Mouse (Mus musculus) midbrain, postnatal 0 days (tissue): ENCODE measurements at regions not wholly inside any gene's neighbourhood (a gene's known extent, or its start where the extent isn't known, plus 50 kb on each side); places are given as distances from the start of the nearest gene placed in this dataset.
A peak's percentile ranks its signal among the peaks of the same experiment; 100 is the strongest.

Source experiments
- ATAC-seq: fragments of 200-750 bp; cut with Nextera tagmentation; 2 replicates; pipeline ENCODE4 v1.8.0; 2017; ENCODE audit warnings: moderate number of reproducible peaks, mild to moderate bottlenecking, moderate TSS enrichment, moderate library complexity; ENCODE audit not compliant: low FRiP score
- DNase-seq: peaks from one replicate; pipeline ENCODE4 v3.0.0-alpha.2; 2015; ENCODE audit warnings: low spot score
- H3K27ac ChIP-seq: fragments of 300-500 bp; sonication (generic); 2 replicates; pipeline ENCODE4 v1.5.1; 2014; ENCODE audit warnings: low read depth, mild to moderate bottlenecking, low read length, mixed read lengths
- H3K27me3 ChIP-seq: fragments of 300-500 bp; sonication (generic); 2 replicates; pipeline ENCODE4 v1.6.1; 2014; ENCODE audit warnings: low read length, control low read depth, mixed read lengths; ENCODE audit not compliant: insufficient read depth
- H3K36me3 ChIP-seq: fragments of 300-500 bp; sonication (generic); 2 replicates; pipeline ENCODE4 v1.6.1; 2014; ENCODE audit warnings: low read length, control low read depth, mixed read lengths; ENCODE audit not compliant: insufficient read depth
- H3K4me1 ChIP-seq: fragments of 300-500 bp; sonication (generic); 2 replicates; pipeline ENCODE4 v1.6.1; 2014; ENCODE audit warnings: mild to moderate bottlenecking, control low read depth, antibody characterized with exemption, low read length, mixed read lengths; ENCODE audit not compliant: insufficient read depth
- H3K4me2 ChIP-seq: fragments of 300-500 bp; sonication (generic); 2 replicates; pipeline ENCODE4 v1.6.1; 2014; ENCODE audit warnings: low read depth, mild to moderate bottlenecking, low read length, mixed read lengths; ENCODE audit not compliant: poor library complexity, severe bottlenecking
- H3K4me3 ChIP-seq: fragments of 300-500 bp; sonication (generic); 2 replicates; pipeline ENCODE4 v1.5.1; 2014; ENCODE audit warnings: low read depth, mild to moderate bottlenecking, low read length, moderate library complexity
- H3K9ac ChIP-seq: fragments of 300-500 bp; sonication (generic); replicated peaks from 2 replicates; pipeline ENCODE4 v1.6.1; 2014; ENCODE audit warnings: mild to moderate bottlenecking, low read length, moderate library complexity, mixed read lengths; ENCODE audit not compliant: poor library complexity, severe bottlenecking
- H3K9me3 ChIP-seq: fragments of 300-500 bp; sonication (generic); 2 replicates; pipeline ENCODE4 v1.6.1; 2016; ENCODE audit warnings: low read length, control low read depth
- CTCF ChIP-seq: IDR thresholded peaks from 2 replicates; pipeline ENCODE4 v1.5.1; 2016; ENCODE audit warnings: antibody characterized with exemption, mild to moderate bottlenecking
- WGBS: fragments of 180-500 bp; shearing (Covaris S2); extraction: QIAGEN DNeasy Blood & Tissue Kit; methylation state at CpG from one replicate; pipeline ENCODE4 v1.1.7; 2014; 5-methylcytosine and 5-hydroxymethylcytosine counted together

GRCm38 (mm10) chr11:79815156-79815555, 147.0 kb downstream of the Utp6 start:
- H3K36me3 ChIP-seq, result no peaks in the 10 kb centered on the region
- no peak for ATAC-seq
- WGBS, result 87% methylated on average over 3 of the region's 3 CpGs
- no peaks in the 10 kb centered on the region for H3K27me3 ChIP-seq
- DNase-seq, result no peak
- H3K4me2 ChIP-seq, result no peak overlapping the region
- TF ChIP-seq CTCF, result no peak
- H3K4me1 ChIP-seq, result no peaks in the 10 kb centered on the region
- H3K27ac ChIP-seq, result no peak overlapping the region
- H3K9ac ChIP-seq, result no peak overlapping the region
- no peak overlapping the region for H3K4me3 ChIP-seq
- no peaks in the 10 kb centered on the region for H3K9me3 ChIP-seq

GRCm38 (mm10) chr11:79806911-79807466, 155.2 kb downstream of the Utp6 start:
- Histone ChIP-seq H3K9ac (no peak overlapping the region), H3K4me2 (no peak overlapping the region), H3K4me3 (no peak overlapping the region), H3K9me3 (no peaks in the 10 kb centered on the region), H3K4me1 (no peaks in the 10 kb centered on the region), H3K36me3 (no peaks in the 10 kb centered on the region), H3K27ac (no peak overlapping the region), H3K27me3 (no peaks in the 10 kb centered on the region)
- no peak for TF ChIP-seq CTCF
- DNase-seq, result no peak
- ATAC-seq, result no peak
- WGBS, result 34% methylated on average over 17 of the region's 17 CpGs

- H3K27me3 ChIP-seq, result no peaks in the 10 kb centered on the region
- no peak for ATAC-seq
These were observed 155.8 kb downstream of the Utp6 start for GRCm38 (mm10) chr11:79806417-79806816.

GRCm38 (mm10) chr11:79805981-79806415, 156.2 kb downstream of the Utp6 start:
- no peak overlapping the region for H3K4me2 ChIP-seq
- H3K4me1 ChIP-seq, result no peaks in the 10 kb centered on the region
- no peak for TF ChIP-seq CTCF
- ATAC-seq (no peak), DNase-seq (peak; percentile 32)
- no peaks in the 10 kb centered on the region for H3K9me3 ChIP-seq
- H3K27ac ChIP-seq, result no peak overlapping the region
- H3K27me3 ChIP-seq, result no peaks in the 10 kb centered on the region
- no peaks in the 10 kb centered on the region for H3K36me3 ChIP-seq
- H3K9ac ChIP-seq, result no peak overlapping the region
- H3K4me3 ChIP-seq, result no peak overlapping the region
- 58% methylated on average over 10 of the region's 10 CpGs for WGBS

More at GRCm38 (mm10) chr11:79806417-79806816, 155.8 kb downstream of the Utp6 start:
- Histone ChIP-seq H3K4me3 (no peak overlapping the region), H3K9me3 (no peaks in the 10 kb centered on the region), H3K4me2 (no peak overlapping the region), H3K4me1 (no peaks in the 10 kb centered on the region), H3K27ac (no peak overlapping the region), H3K36me3 (no peaks in the 10 kb centered on the region), H3K9ac (no peak overlapping the region)
- 81% methylated on average over 10 of the region's 10 CpGs for WGBS
- no peak for DNase-seq
- TF ChIP-seq CTCF, result no peak

- Histone ChIP-seq H3K27me3 (no peaks in the 10 kb centered on the region), H3K27ac (no peak overlapping the region), H3K36me3 (no peaks in the 10 kb centered on the region), H3K4me1 (no peaks in the 10 kb centered on the region), H3K9me3 (no peaks in the 10 kb centered on the region), H3K4me2 (no peak overlapping the region), H3K9ac (no peak overlapping the region), H3K4me3 (no peak overlapping the region)
- no peak for ATAC-seq
- no peak for TF ChIP-seq CTCF
- no peak for DNase-seq
- 72% methylated on average over 2 of the region's 2 CpGs for WGBS
These were observed 158.2 kb downstream of the Utp6 start for GRCm38 (mm10) chr11:79803971-79804370.

- Histone ChIP-seq H3K27ac (no peak overlapping the region), H3K27me3 (no peaks in the 10 kb centered on the region), H3K9me3 (no peaks in the 10 kb centered on the region), H3K36me3 (no peaks in the 10 kb centered on the region), H3K4me1 (no peaks in the 10 kb centered on the region), H3K4me2 (no peak overlapping the region), H3K4me3 (no peak overlapping the region), H3K9ac (no peak overlapping the region)
- no peak for ATAC-seq
- DNase-seq, result peak; percentile 60
- 61% methylated on average over 5 of the region's 5 CpGs for WGBS
- TF ChIP-seq CTCF, result no peak
These were observed 159.2 kb downstream of the Utp6 start for GRCm38 (mm10) chr11:79803006-79803405.
